9 mouse cellular contexts compared by ENCODE assay signal in genomic region chr10:94072916-94073465, GRCm38 (mm10). TPM values are rescaled to one million over a fixed set of nuclear protein-coding genes. Genes with fewer than 3 reads are reported as not detected.
DNase-seq lines count a peak whose midpoint lies in the region; ATAC-seq and TF ChIP-seq lines count a peak whose summit lies in the region.
"Had no signal": no experiment of that assay in that cellular context is flagged by ENCODE, and none has a peak within 500 bp of the region (broad histone marks: within the 10 kb centered on the region; RNA-seq: fewer than 3 reads in every experiment).

No protein-coding gene starts in this region.

- H3K4me3 ChIP-seq in gastrocnemius, adult 2 months, result no peak overlapping the region
- H3K4me3 ChIP-seq in lung, embryonic 16.5 days (ENCODE audit: low read length), result no peak overlapping the region
- H3K4me3 ChIP-seq in limb, embryonic 15.5 days, result no peak overlapping the region

- H3K27me3 ChIP-seq in lung, embryonic 16.5 days (ENCODE audit: control insufficient read depth, insufficient read depth, low read depth, low read length), result no peaks in the 10 kb centered on the region
- no peaks in the 10 kb centered on the region for H3K27me3 ChIP-seq in limb, embryonic 15.5 days

- 64% methylated on average over 4 of the region's 4 CpGs for WGBS in lung, embryonic 16.5 days
- 45% methylated on average over 4 of the region's 4 CpGs for WGBS in limb, embryonic 15.5 days

- no peaks in the 10 kb centered on the region for H3K36me3 ChIP-seq in lung, embryonic 16.5 days (ENCODE audit: control insufficient read depth, insufficient read depth, low read length)
- H3K36me3 ChIP-seq in limb, embryonic 15.5 days, result no peaks in the 10 kb centered on the region; the same call in 1 of the 2 replicates

- peaks cover 9% of the 10 kb centered on the region; the same call in 1 of the 2 replicates for H3K4me1 ChIP-seq in lung, embryonic 16.5 days (replicated peaks; ENCODE audit: control insufficient read depth, insufficient read depth, low read length)
- peaks cover 18% of the 10 kb centered on the region for H3K4me1 ChIP-seq in limb, embryonic 15.5 days

- H3K4me2 ChIP-seq in lung, embryonic 16.5 days (ENCODE audit: low read depth, low read length), result no peak overlapping the region
- no peak overlapping the region for H3K4me2 ChIP-seq in limb, embryonic 15.5 days

- no peak for ATAC-seq in lung, embryonic 16.5 days (ENCODE audit: low read depth)
- ATAC-seq in limb, embryonic 15.5 days (ENCODE audit: insufficient number of reproducible peaks, low FRiP score, low TSS enrichment, low read depth), result no peak

- no peak overlapping the region for H3K9ac ChIP-seq in lung, embryonic 16.5 days (ENCODE audit: low read length)
- no peak overlapping the region for H3K9ac ChIP-seq in limb, embryonic 15.5 days

- DNase-seq in gastrocnemius, adult 2 months, result no peak
- no peak for DNase-seq in gastrocnemius, postnatal 14 days
- DNase-seq in lung, postnatal 10 days, result no peak
- no peak for DNase-seq in cerebellum, postnatal 14 days
- no peak for DNase-seq in lung, postnatal 25 days (ENCODE audit: low spot score)
- DNase-seq in ovary, adult 18-20 months (ENCODE audit: low spot score), result no peak
- DNase-seq: B cell, adult 2 months had no signal

- H3K9me3 ChIP-seq in lung, embryonic 16.5 days (ENCODE audit: control insufficient read depth, low read length), result no peaks in the 10 kb centered on the region
- no peaks in the 10 kb centered on the region for H3K9me3 ChIP-seq in limb, embryonic 15.5 days

- no peak for TF ChIP-seq CTCF in gastrocnemius, adult 2 months (IDR thresholded peaks at IDR 0.05)

- intact Hi-C loops in gastrocnemius, adult 2 months (cut with DNase I), result no loop called here
- intact Hi-C loops in gastrocnemius, postnatal 14 days (cut with DNase I; ENCODE audit: low total_unique reads), result no loop called here

- 0 out of 2 replicates have a peak overlapping the region, but pooled peaks have one; percentile 1 for H3K27ac ChIP-seq in gastrocnemius, adult 2 months
- 0 out of 2 replicates have a peak overlapping the region, but pooled peaks have one; percentile 29 for H3K27ac ChIP-seq in lung, embryonic 16.5 days (ENCODE audit: low read length)
- peak overlapping the region; percentile 47 for H3K27ac ChIP-seq in limb, embryonic 15.5 days

RNA-seq across cellular contexts. Expression of gene Fgd6, which starts 37.2 kb away (rescaled TPM):
- total RNA-seq in gastrocnemius, adult 2 months (2021), result 1 to 10 TPM; 2.4 to 3.2 TPM
- 1 to 10 TPM; 2.1 to 2.5 TPM for total RNA-seq in gastrocnemius, postnatal 14 days (2021)
- 2.9 and 3.1 TPM in 2 replicates for polyA plus RNA-seq in lung, embryonic 16.5 days (2015; fragmentation: Nextera tagmentation; extraction: Ambion mirVana)
- polyA plus RNA-seq in limb, embryonic 15.5 days (2015; fragmentation: Nextera tagmentation; extraction: Ambion mirVana), result 2.1 and 2.8 TPM in 2 replicates

RNA-seq across cellular contexts. Expression of gene Vezt, which starts 37.4 kb away (rescaled TPM):
- total RNA-seq in gastrocnemius, adult 2 months (2021), result 10 to 100 TPM; 40.3 to 50.5 TPM
- total RNA-seq in gastrocnemius, postnatal 14 days (2021), result 10 to 100 TPM; 20.4 to 21.2 TPM
- 25.9 and 27.3 TPM in 2 replicates for polyA plus RNA-seq in lung, embryonic 16.5 days (2015; fragmentation: Nextera tagmentation; extraction: Ambion mirVana)
- polyA plus RNA-seq in limb, embryonic 15.5 days (2015; fragmentation: Nextera tagmentation; extraction: Ambion mirVana), result 25.4 and 26.3 TPM in 2 replicates
